Mouse (Mus musculus) cortical plate, adult 2 months (tissue): Measurements from ENCODE around the gene Tgfb2.

Experiments used
- CTCF ChIP-seq: fragments of 200-500 bp; IDR thresholded peaks from 2 replicates; pipeline ENCODE4 v1.5.1; 2011; ENCODE audit warnings: mild to moderate bottlenecking, control low read depth, low read length; ENCODE audit not compliant: insufficient read depth; ENCODE audit errors: extremely low read depth
- POLR2A ChIP-seq: fragments of 200-500 bp; IDR thresholded peaks from 2 replicates; pipeline ENCODE4 v1.6.1; 2011; ENCODE audit warnings: mild to moderate bottlenecking, low read length, control low read depth; ENCODE audit not compliant: insufficient read depth; ENCODE audit errors: extremely low read depth

DNA sequence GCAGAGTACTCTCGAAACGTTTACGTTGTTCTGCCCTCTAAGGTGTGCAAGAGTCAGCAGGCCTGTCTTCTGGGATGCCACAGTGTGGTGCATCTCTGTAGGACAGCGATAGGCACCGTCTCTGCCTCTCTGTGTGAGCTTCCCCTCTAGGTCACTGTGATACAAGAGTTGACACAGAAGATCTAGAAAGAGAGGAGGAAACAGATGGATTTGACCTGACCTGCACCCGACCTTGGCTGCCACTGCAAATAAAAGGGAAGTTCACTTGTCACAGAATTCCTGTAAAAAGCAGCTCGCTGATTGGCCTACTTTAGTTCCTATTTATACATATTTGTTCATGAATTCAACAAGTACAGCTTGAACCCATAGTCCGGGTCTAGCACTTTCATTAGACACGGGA, 130.2 kb downstream of the Tgfb2 start:
- TF ChIP-seq CTCF (no peak), POLR2A (no peak)
